Mouse (Mus musculus) midbrain, embryonic 12.5 days (tissue): ENCODE measurements around the gene Sult4a1. TPM values are rescaled to one million over a fixed set of nuclear protein-coding genes. Genes with fewer than 3 reads are reported as not detected.

Source experiments
- ATAC-seq: fragments of 200-750 bp; cut with Nextera tagmentation; 2 replicates; pipeline ENCODE4 v1.8.0; 2017; ENCODE audit warnings: low read depth, moderate TSS enrichment, moderate library complexity; ENCODE audit not compliant: low FRiP score
- H3K27ac ChIP-seq: fragments of 300-500 bp; sonication (generic); replicated peaks from 2 replicates; pipeline ENCODE4 v1.5.1; 2016; ENCODE audit warnings: mild to moderate bottlenecking
- H3K27me3 ChIP-seq: fragments of 300-500 bp; sonication (generic); 2 replicates; pipeline ENCODE4 v1.6.1; 2016; ENCODE audit warnings: mild to moderate bottlenecking
- H3K36me3 ChIP-seq: fragments of 300-500 bp; sonication (generic); 2 replicates; pipeline ENCODE4 v1.6.1; 2016
- H3K4me1 ChIP-seq: fragments of 300-500 bp; sonication (generic); 2 replicates; pipeline ENCODE4 v1.6.1; 2016
- H3K4me2 ChIP-seq: fragments of 300-500 bp; sonication (generic); replicated peaks from 2 replicates; pipeline ENCODE4 v1.6.1; 2016; ENCODE audit warnings: mild to moderate bottlenecking, moderate library complexity
- H3K4me3 ChIP-seq: fragments of 300-500 bp; sonication (generic); 2 replicates; pipeline ENCODE4 v1.5.1; 2016; ENCODE audit warnings: mild to moderate bottlenecking
- H3K9ac ChIP-seq: fragments of 300-500 bp; sonication (generic); replicated peaks from 2 replicates; pipeline ENCODE4 v1.6.1; 2016; ENCODE audit warnings: mild to moderate bottlenecking, moderate library complexity
- H3K9me3 ChIP-seq: fragments of 300-500 bp; sonication (generic); 2 replicates; pipeline ENCODE4 v1.6.1; 2016; ENCODE audit warnings: mild to moderate bottlenecking
- WGBS: fragments of 180-500 bp; shearing (Covaris S2); methylation state at CpG from one replicate; pipeline ENCODE4 v1.1.7; 2016; 5-methylcytosine and 5-hydroxymethylcytosine counted together
- polyA plus RNA-seq: library from polyadenylated mRNA; unstranded; fragments of >200 nt; fragmentation: Nextera tagmentation; extraction: Ambion mirVana; gene quantifications from 2 replicates; pipeline ENCODE4 v1.2.1, GENCODE M21; 2016

Gene Sult4a1
- 19.1 and 22.1 TPM in 2 replicates for polyA plus RNA-seq

DNA sequence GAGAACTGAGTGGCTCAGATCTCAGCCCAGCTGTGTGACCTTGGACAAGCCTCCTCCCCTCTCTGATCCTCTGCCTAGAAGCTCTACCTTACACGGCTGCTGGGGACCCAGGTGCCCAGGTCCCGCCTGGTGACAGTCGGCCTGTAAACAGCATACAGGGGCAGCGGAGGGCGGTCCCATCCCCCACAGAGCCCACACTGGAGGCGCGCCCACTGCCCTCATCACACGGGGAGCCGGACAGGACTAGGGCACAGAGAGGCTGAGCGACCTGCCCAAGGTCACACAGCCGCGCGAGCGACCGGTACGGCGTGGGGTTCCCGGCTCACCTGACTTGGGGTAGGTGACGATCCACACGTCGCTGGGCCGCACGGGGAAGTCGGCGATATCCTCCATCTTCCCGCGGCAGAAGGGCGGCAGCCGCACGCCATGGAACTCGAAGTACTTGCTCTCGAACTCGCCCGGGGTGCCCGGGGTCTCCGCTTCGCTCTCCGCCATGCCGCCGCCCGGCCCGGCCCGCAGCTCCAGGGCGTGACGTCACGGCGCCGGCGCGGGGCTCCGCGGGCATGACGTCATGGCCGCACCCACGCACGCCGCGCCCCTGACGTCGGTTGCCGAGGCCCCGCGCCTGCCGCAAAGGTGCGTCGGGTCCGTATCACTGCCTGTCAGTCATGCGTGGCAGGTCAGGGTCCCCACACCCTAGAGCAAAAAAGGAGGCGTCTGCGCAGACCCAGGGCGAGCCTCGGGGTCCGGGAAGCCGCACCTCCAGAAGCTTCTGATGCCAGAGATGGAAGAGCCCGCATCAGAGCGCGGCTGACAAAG lies at the start of gene Sult4a1:
Gene Sult4a1 (minus strand): TSS at position 650 of the 819 bp plus-strand sequence.
- peak; percentile 60 for ATAC-seq
- peaks cover 55% of the 10 kb centered on the region for H3K27me3 ChIP-seq
- WGBS, result 2% methylated on average over 73 of the region's 77 CpGs

DNA sequence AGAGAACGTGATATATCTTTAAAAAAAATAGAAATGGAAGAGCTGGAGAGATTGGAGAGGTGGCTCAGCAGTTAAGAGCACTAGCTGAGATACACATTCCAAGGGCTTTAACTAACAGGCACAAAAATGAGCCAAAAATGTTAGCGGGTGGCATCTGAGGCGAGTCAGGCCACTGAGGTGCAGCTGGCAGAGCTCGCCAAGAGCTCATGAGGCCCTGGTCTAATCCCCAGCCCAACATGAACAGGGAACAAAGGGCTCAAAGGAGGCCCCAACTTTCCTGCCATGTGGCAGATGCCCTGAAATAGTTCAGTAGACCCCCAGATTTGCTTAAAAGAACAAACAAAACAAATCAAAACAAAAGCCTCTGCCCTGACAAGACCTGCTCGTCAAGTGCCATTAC lies 35.4 kb upstream of the Sult4a1 start:
- WGBS, result 32% methylated on average over 5 of the region's 5 CpGs
- no peak for ATAC-seq
- Histone ChIP-seq H3K9me3 (no peaks in the 10 kb centered on the region), H3K27me3 (peaks cover 6% of the 10 kb centered on the region; the same call in 1 of the 2 replicates), H3K9ac (no peak overlapping the region), H3K4me2 (no peak overlapping the region), H3K4me1 (peaks cover 27% of the 10 kb centered on the region), H3K36me3 (no peaks in the 10 kb centered on the region), H3K4me3 (no peak overlapping the region), H3K27ac (0 out of 2 replicates have a peak overlapping the region, but pooled peaks have one; percentile 4)

More for the DNA sequence above, at the start of gene Sult4a1:
- no peak within 1 kb of the TSS for H3K27ac ChIP-seq
- peak within 1 kb of the TSS; percentile 75 for H3K4me2 ChIP-seq
- H3K4me1 ChIP-seq, result peaks cover 17% of the 10 kb centered on the region
- no peaks in the 10 kb centered on the region for H3K9me3 ChIP-seq
- peak within 1 kb of the TSS; percentile 47 for H3K9ac ChIP-seq
- peak within 1 kb of the TSS; percentile 59 for H3K4me3 ChIP-seq
- no peaks in the 10 kb centered on the region for H3K36me3 ChIP-seq

DNA sequence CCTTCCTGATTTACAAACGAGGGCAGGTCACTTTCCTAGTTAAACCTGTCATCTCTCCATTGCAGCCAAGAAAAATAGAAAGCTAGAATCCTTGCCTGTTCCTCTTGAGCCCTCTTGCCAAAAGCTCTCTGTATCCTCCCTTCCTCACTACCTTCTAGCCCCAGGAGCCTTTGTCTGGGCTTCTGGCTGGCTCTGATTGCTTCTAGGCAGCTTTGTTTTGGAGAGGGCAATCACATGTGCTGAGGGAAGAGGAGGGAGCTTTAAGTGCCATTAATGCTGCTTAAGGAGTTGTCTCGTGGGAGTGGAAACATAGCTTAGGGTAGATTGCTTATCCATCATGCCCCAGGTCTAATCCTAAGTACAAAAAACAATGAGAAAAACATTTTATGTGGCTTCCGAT lies 34.6 kb upstream of the Sult4a1 start:
- Histone ChIP-seq H3K9me3 (no peaks in the 10 kb centered on the region), H3K4me1 (peaks cover 27% of the 10 kb centered on the region), H3K9ac (no peak overlapping the region), H3K27ac (0 out of 2 replicates have a peak overlapping the region, but pooled peaks have one; percentile 20), H3K36me3 (no peaks in the 10 kb centered on the region), H3K4me3 (no peak overlapping the region), H3K27me3 (peaks cover 6% of the 10 kb centered on the region; the same call in 1 of the 2 replicates), H3K4me2 (no peak overlapping the region)
- ATAC-seq, result no peak
- 59% methylated on average over 3 of the region's 3 CpGs for WGBS

DNA sequence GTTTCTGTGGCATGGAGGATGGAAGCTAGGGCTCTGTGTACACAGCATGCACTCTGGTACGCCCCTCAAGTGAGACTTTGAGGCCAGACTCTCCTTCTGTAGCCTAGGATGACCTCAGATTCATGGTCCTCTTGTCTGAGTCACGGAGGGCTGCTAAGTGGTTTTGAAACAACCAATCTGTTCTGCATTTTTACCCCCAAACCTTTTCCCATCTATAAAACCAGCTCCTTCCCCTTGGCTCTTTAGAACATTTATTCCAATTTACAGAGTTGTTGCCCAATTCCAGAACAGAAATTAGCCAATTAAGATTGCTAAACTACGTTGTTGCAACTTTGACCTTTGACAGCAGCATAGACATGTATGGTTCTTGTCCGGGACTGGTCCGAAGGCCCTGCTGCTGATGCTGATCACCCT lies 34.0 kb upstream of the Sult4a1 start:
- H3K9me3 ChIP-seq, result no peaks in the 10 kb centered on the region

DNA sequence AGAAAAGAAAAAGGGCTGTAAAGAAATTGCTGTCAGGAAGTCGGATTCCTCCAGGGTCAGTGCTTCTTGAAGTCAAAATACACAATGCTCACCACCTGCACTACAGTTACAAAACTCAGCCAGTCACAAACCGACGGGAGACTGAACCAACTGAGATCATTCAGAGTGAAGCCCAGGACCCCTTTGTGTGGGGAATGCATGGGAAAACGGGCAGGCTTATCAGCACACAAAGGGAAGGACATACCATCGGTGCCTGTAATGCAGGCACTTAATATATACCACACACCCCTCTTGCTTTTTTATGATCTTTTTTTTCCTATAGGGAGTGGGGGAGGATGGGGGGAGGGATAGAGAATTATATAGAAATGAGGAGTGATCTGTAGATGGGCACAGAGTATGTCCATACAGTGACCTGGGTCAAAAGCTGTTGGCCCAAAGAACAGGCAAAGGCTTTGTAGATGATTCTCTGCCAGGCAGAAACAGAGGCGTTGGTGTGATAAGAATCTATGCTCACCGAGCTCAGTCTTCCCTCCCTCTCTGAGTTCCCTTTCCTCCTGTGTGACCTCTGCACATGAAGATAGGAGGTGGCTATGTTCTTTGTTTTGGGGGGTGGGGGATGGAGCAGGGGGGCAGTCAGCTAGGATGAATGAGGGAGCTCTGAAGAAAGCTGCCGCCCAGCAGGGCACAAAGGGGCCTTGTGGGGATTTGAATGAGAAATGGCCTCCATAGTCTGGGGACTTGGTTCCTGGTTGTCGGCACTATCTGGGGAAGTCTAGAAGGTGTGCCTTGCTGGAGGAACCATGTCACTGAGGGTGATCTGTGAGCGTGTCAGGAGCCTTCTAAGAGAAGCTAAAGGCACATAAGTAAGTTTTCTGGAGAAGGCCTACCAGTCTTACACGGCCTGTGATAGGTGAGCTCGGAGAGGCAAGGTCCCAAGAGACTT lies 31.2 kb upstream of the Sult4a1 start:
- no peak for ATAC-seq
- 0 out of 2 replicates have a peak overlapping the region, but pooled peaks have one; percentile 20 for H3K27ac ChIP-seq

More for the DNA sequence above, 34.0 kb upstream of the Sult4a1 start:
- Histone ChIP-seq H3K27ac (no peak overlapping the region), H3K4me3 (no peak overlapping the region), H3K36me3 (no peaks in the 10 kb centered on the region), H3K4me2 (no peak overlapping the region), H3K4me1 (peaks cover 27% of the 10 kb centered on the region), H3K27me3 (peaks cover 2% of the 10 kb centered on the region; the same call in 1 of the 2 replicates), H3K9ac (no peak overlapping the region)
- WGBS, result 85% methylated on average over 5 of the region's 5 CpGs
- ATAC-seq, result no peak

DNA sequence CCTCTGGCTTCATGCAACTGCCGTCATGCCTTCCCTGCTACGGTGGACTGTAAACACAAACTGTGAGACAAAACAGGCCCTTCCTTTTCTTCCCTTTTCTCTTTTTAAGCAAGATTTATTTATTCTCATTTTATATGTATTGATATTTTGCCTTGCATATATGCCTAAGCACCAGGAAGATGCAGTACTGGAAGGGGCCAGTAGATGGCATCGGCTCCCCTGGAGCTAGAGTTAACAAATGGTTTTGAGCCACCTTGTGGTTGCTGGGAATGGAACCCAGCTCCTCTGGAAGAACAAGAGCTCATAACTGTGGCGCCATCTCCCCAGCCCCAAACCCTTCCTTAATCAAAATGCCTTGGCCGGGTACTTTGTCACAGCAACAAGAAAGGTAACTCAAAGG lies 29.9 kb upstream of the Sult4a1 start:
- WGBS, result 91% methylated on average over 5 of the region's 5 CpGs
- no peak overlapping the region for H3K4me2 ChIP-seq
- no peaks in the 10 kb centered on the region for H3K9me3 ChIP-seq
- no peaks in the 10 kb centered on the region for H3K27me3 ChIP-seq
- H3K9ac ChIP-seq, result no peak overlapping the region
- no peak for ATAC-seq
- no peak overlapping the region for H3K4me3 ChIP-seq
- H3K4me1 ChIP-seq, result peaks cover 18% of the 10 kb centered on the region
- H3K27ac ChIP-seq, result no peak overlapping the region
- H3K36me3 ChIP-seq, result no peaks in the 10 kb centered on the region

More for the DNA sequence above, 31.2 kb upstream of the Sult4a1 start:
- Histone ChIP-seq H3K9me3 (no peaks in the 10 kb centered on the region), H3K36me3 (no peaks in the 10 kb centered on the region), H3K27me3 (no peaks in the 10 kb centered on the region), H3K4me1 (peaks cover 27% of the 10 kb centered on the region), H3K9ac (no peak overlapping the region), H3K4me2 (no peak overlapping the region), H3K4me3 (no peak overlapping the region)
- 19% methylated on average over 12 of the region's 12 CpGs for WGBS

DNA sequence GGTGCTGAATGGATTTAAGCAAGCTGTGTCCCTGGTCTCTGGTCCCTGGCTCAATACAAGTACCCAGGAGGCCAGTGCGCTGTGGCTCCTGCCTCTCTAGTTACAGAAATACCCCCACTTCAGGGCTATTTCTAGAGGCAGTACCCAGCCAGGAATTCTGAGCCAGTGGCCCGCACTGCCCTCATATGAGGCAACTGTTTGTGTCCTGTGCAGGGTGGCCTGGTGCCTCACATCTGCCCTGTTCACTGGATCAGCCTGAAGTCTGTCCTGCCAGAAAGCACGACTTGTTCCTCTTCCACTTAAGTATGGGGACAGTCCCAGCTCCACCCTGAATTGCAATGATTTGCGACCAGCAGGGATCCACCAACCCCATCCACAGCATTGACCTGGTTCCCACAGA lies 27.9 kb upstream of the Sult4a1 start:
- no peaks in the 10 kb centered on the region for H3K9me3 ChIP-seq
- no peak overlapping the region for H3K27ac ChIP-seq
- no peak overlapping the region for H3K9ac ChIP-seq
- WGBS, result 83% methylated on average over 4 of the region's 4 CpGs
- peaks cover 11% of the 10 kb centered on the region for H3K4me1 ChIP-seq
- no peaks in the 10 kb centered on the region for H3K36me3 ChIP-seq
- H3K27me3 ChIP-seq, result no peaks in the 10 kb centered on the region
- ATAC-seq, result no peak
- H3K4me2 ChIP-seq, result no peak overlapping the region
- no peak overlapping the region for H3K4me3 ChIP-seq

DNA sequence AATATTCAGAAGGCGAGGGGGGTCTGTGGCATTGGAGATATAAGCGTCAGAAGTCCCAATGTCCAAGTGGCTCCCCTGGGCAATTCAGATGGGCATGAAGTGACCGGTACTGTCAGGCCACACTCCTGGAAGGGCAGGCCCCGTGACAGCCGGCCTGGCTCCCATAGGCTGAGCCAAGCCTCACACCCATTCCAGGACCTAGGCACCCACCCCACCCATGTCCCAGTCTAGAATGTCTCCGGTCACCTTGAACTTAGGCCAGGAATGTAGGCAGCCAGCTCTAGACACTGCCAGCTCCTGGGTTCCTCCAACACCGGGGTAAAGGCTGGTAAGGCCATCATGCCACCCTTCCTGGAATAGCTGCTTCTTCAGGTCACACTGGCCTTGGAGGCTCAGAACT lies 26.4 kb upstream of the Sult4a1 start:
- Histone ChIP-seq H3K9ac (no peak overlapping the region), H3K4me2 (no peak overlapping the region), H3K9me3 (no peaks in the 10 kb centered on the region), H3K4me3 (no peak overlapping the region), H3K4me1 (peaks cover 8% of the 10 kb centered on the region), H3K27me3 (no peaks in the 10 kb centered on the region), H3K36me3 (no peaks in the 10 kb centered on the region), H3K27ac (no peak overlapping the region)
- no peak for ATAC-seq
- WGBS, result 94% methylated on average over 7 of the region's 7 CpGs

DNA sequence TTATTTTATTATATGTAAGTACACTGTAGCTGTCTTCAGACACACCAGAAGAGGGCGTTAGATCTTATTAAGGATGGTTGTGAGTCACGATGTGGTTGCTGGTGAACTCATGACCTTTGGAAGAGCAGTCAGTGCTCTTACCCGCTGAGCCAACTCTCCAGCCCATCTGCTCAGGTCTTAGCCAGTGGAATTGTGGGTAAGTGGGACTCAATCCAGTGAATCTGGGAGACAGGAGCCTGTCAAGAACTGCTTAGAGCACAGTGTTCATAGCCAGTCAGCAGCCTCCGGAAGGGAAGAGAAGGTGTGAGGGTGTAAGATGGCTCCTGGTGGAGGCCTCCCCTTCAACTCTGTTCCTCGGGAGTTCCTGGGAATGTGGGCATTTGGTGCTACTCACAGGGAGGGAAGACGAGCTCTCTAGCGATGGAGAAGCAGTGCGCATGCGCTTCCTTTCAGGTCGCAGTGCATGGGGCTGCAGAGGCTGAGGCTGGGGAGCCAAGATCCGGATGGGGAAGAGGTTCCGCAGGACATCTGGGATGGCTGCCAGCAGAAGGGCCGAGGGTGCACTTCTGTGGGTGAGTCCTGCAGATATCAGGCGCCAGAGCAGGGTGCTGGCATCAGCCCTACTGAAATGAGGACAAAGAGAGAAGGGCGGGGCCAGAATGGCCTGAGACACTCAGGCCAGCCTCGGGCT lies 25.7 kb upstream of the Sult4a1 start:
- Histone ChIP-seq H3K9me3 (no peaks in the 10 kb centered on the region), H3K9ac (no peak overlapping the region), H3K4me2 (no peak overlapping the region), H3K4me3 (no peak overlapping the region), H3K27ac (no peak overlapping the region), H3K4me1 (peaks cover under 1% of the 10 kb centered on the region; the same call in 1 of the 2 replicates), H3K36me3 (no peaks in the 10 kb centered on the region), H3K27me3 (no peaks in the 10 kb centered on the region)
- WGBS, result 65% methylated on average over 16 of the region's 16 CpGs
- no peak for ATAC-seq

DNA sequence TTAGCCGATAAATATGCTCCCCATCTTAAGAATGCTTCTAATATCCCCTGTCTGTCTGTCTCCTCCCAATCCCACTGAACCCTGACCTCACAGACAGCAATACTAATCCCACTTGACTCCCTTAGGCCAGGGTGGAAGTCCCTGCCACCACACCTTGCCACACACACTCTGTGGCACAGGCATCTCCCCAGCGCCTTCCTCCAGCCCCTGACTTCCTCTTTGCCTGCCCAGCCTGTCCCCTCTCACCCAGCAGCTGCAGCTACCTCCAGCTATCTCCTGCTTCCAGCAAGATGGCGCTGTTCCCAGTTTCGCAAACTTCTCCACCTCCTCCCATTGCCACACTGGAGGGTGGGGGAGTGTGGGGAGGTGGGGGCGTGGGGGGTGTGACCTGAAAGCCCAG lies 21.3 kb upstream of the Sult4a1 start:
- peaks cover 3% of the 10 kb centered on the region; the same call in 1 of the 2 replicates for H3K27me3 ChIP-seq
- WGBS, result 39% methylated on average over 5 of the region's 5 CpGs
- H3K9ac ChIP-seq, result no peak overlapping the region
- H3K4me1 ChIP-seq, result no peaks in the 10 kb centered on the region
- H3K4me2 ChIP-seq, result no peak overlapping the region
- no peak for ATAC-seq
- H3K27ac ChIP-seq, result no peak overlapping the region
- H3K4me3 ChIP-seq, result no peak overlapping the region
- H3K9me3 ChIP-seq, result no peaks in the 10 kb centered on the region
- no peaks in the 10 kb centered on the region for H3K36me3 ChIP-seq

DNA sequence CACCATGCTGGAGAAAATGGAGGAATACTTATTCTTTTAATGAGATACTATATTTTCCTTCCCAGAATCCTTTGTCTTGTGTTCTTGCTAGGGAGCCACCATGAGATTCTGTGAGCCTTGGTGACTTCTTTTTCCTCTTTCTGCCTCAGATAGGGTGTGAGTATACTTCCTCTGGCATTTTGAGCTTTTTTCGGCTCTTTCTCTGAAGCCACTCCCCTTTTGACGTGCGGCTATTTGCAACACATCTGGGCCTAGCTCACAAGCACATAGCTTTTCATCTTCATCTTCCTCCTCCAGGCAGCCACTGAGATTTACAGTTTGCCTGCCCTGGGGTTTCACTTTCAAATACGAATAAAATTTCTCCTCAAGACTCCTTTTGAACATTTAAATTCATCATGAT lies 20.9 kb upstream of the Sult4a1 start:
- WGBS, result 74% methylated on average over 4 of the region's 4 CpGs
- no peak overlapping the region for H3K4me3 ChIP-seq

More for the DNA sequence above, 20.9 kb upstream of the Sult4a1 start:
- Histone ChIP-seq H3K4me2 (no peak overlapping the region), H3K4me1 (no peaks in the 10 kb centered on the region), H3K36me3 (no peaks in the 10 kb centered on the region), H3K27ac (no peak overlapping the region), H3K9ac (no peak overlapping the region), H3K9me3 (no peaks in the 10 kb centered on the region), H3K27me3 (peaks cover 3% of the 10 kb centered on the region; the same call in 1 of the 2 replicates)
- no peak for ATAC-seq
